Mouse (Mus musculus) heart, postnatal 36 days (tissue): ENCODE measurements around the gene H2al1n. TPM values are rescaled to one million over a fixed set of nuclear protein-coding genes. Genes with fewer than 3 reads are reported as not detected.
"Not testable (repeated sequence)": the region's sequence is repeated elsewhere in the genome, so short reads cannot be mapped to it uniquely, and the experiment has no call there.

ENCODE experiments used
- DNase-seq, 2 experiments: peaks; one replicate each; pipeline ENCODE4 v3.0.0; 2021 to 2022
- intact Hi-C: fragments of 180-260 bp; cut with DNase I; formaldehyde crosslinking; loops from one replicate; pipeline ENCODE4 v1.15.1; 2025
- total RNA-seq, 2 experiments: library from RNA; stranded (reverse); gene quantifications; 2 replicates each; pipeline ENCODE4 v1.2.3; 2021

The H2al1n gene
- not detected for total RNA-seq

- intact Hi-C loops = not testable (repeated sequence)
Observed at GRCm38 (mm10) chrX:14210848-14211247, at the start of gene H2al1n. H2al1n (plus strand) TSS chrX:14211148.

GRCm38 (mm10) chrX:14199284-14199683 lies 11.7 kb upstream of the H2al1n start:
- intact Hi-C loops = no loop called here
- DNase-seq = no peak

More at GRCm38 (mm10) chrX:14210848-14211247, at the start of gene H2al1n:
- not testable (repeated sequence) for DNase-seq

- no peak for DNase-seq
- intact Hi-C loops = no loop called here
Observed at GRCm38 (mm10) chrX:14206112-14206875, 4.7 kb upstream of the H2al1n start.

- no peak for DNase-seq
- intact Hi-C loops = no loop called here
Observed at GRCm38 (mm10) chrX:14229218-14229617, 18.3 kb downstream of the H2al1n start.

GRCm38 (mm10) chrX:14259597-14260239 lies 48.8 kb downstream of the H2al1n start:
- DNase-seq = no peak
- intact Hi-C loops = no loop called here
